Mouse (Mus musculus) liver, embryonic 14.5 days (tissue): ENCODE measurements around the gene Hlf. TPM values are rescaled to one million over a fixed set of nuclear protein-coding genes. Genes with fewer than 3 reads are reported as not detected.

ENCODE experiments used
- ATAC-seq: fragments of 200-750 bp; cut with Nextera tagmentation; 2 replicates; pipeline ENCODE4 v1.8.0; 2017; ENCODE audit warnings: moderate number of reproducible peaks, mild to moderate bottlenecking, moderate library complexity; ENCODE audit not compliant: insufficient read depth
- DNase-seq, 3 experiments: peaks; one replicate each; pipeline ENCODE4 v3.0.0-alpha.2; 2012 to 2013; ENCODE audit warnings: low read depth in 3 of 3, low spot score in 3 of 3
- H3K27ac ChIP-seq: fragments of 300-500 bp; sonication (generic); 2 replicates; pipeline ENCODE4 v1.5.1; 2014; ENCODE audit warnings: moderate library complexity, mild to moderate bottlenecking, control low read depth, inconsistent platforms
- H3K27me3 ChIP-seq: fragments of 300-500 bp; sonication (generic); 2 replicates; pipeline ENCODE4 v1.6.1; 2014; ENCODE audit warnings: mild to moderate bottlenecking, low read length, moderate library complexity; ENCODE audit not compliant: control insufficient read depth, insufficient read depth
- H3K36me3 ChIP-seq: fragments of 300-500 bp; sonication (generic); replicated peaks from 2 replicates; pipeline ENCODE4 v1.6.1; 2014; ENCODE audit warnings: low read depth; ENCODE audit not compliant: control insufficient read depth, insufficient read depth
- H3K4me1 ChIP-seq, 2 experiments: fragments of 200-500 bp in 1 of 2; fragments of 300-500 bp in 1 of 2; sonication (generic) in 1 of 2; replicated peaks; 2 replicates each; pipeline ENCODE4 v1.6.1; 2012 to 2014; ENCODE audit warnings: antibody characterized with exemption in 1 of 2, inconsistent platforms in 1 of 2, low read length in 1 of 2; ENCODE audit not compliant: control insufficient read depth in 2 of 2, insufficient read depth in 2 of 2
- H3K4me2 ChIP-seq: fragments of 300-500 bp; sonication (generic); 2 replicates; pipeline ENCODE4 v1.6.1; 2014; ENCODE audit warnings: low read depth, mild to moderate bottlenecking, control low read depth, moderate library complexity
- H3K4me3 ChIP-seq, 2 experiments: fragments of 200-500 bp in 1 of 2; fragments of 300-500 bp in 1 of 2; sonication (generic) in 1 of 2; 2 replicates each; pipeline ENCODE4 v1.5.1; 2012 to 2014; ENCODE audit warnings: low read depth in 2 of 2, low read length in 2 of 2, mild to moderate bottlenecking in 2 of 2, control low read depth in 1 of 2, inconsistent platforms in 1 of 2, moderate library complexity in 1 of 2; ENCODE audit not compliant: insufficient read depth in 1 of 2
- H3K9ac ChIP-seq: fragments of 300-500 bp; sonication (generic); replicated peaks from 2 replicates; pipeline ENCODE4 v1.6.1; 2014; ENCODE audit warnings: mild to moderate bottlenecking, control low read depth, moderate library complexity
- H3K9me3 ChIP-seq: fragments of 300-500 bp; sonication (generic); 2 replicates; pipeline ENCODE4 v1.6.1; 2016; ENCODE audit warnings: low read length, mixed read lengths; ENCODE audit not compliant: control insufficient read depth
- CTCF ChIP-seq: IDR thresholded peaks from 2 replicates; pipeline ENCODE4 v1.5.1; 2016; ENCODE audit warnings: antibody characterized with exemption, low read depth, control low read depth
- EP300 ChIP-seq: IDR thresholded peaks from 2 replicates; pipeline ENCODE4 v1.6.1; 2016; ENCODE audit warnings: antibody characterized with exemption, low read depth
- WGBS: fragments of 180-500 bp; shearing (Covaris S2); extraction: QIAGEN DNeasy Blood & Tissue Kit; methylation state at CpG from one replicate; pipeline ENCODE4 v1.1.7; 2014; ENCODE audit not compliant: insufficient replicate concordance; 5-methylcytosine and 5-hydroxymethylcytosine counted together
- polyA plus RNA-seq, 2 experiments: library from polyadenylated mRNA; depleted of rRNA in 1 of 2; stranded (reverse) in 1 of 2; unstranded in 1 of 2; fragments of >200 nt; fragmentation: Nextera tagmentation in 1 of 2; extraction: Ambion mirVana in 1 of 2; gene quantifications; 2 replicates each; pipeline versions ENCODE4 v1.2.1 to v1.2.3; 2012 to 2014

Hlf gene
- polyA plus RNA-seq, 2 experiments, result 2.7 to 3.7 TPM

DNA sequence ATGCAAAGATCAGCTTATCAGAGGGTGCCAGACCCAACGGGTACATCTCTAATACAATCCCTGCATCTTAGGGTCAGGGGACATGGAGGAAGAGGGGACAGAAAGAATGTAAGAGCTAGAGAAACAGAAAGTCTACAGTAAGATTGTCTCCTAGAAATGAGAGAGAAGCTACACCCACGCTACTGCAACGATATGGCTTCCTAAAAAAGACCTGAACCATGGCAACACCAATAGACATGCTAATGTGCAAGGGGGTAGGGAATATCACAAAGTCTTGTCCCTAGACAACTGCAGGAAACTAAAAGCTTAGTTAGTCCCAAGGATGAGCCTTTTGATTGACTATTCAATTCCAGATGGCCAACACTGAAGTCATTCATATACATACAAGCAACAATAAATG, 76.1 kb downstream of the Hlf start:
- no peak for ATAC-seq
- Histone ChIP-seq H3K9ac (no peak overlapping the region), H3K27ac (no peak overlapping the region), H3K4me1 (no peaks in the 10 kb centered on the region), H3K4me3 (no peak overlapping the region), H3K9me3 (no peaks in the 10 kb centered on the region), H3K36me3 (no peaks in the 10 kb centered on the region), H3K4me2 (no peak overlapping the region), H3K27me3 (no peaks in the 10 kb centered on the region)
- no peak for TF ChIP-seq EP300
- TF ChIP-seq CTCF, result no peak
- WGBS, result 47% methylated on average over 3 of the region's 3 CpGs
- no peak for DNase-seq

DNA sequence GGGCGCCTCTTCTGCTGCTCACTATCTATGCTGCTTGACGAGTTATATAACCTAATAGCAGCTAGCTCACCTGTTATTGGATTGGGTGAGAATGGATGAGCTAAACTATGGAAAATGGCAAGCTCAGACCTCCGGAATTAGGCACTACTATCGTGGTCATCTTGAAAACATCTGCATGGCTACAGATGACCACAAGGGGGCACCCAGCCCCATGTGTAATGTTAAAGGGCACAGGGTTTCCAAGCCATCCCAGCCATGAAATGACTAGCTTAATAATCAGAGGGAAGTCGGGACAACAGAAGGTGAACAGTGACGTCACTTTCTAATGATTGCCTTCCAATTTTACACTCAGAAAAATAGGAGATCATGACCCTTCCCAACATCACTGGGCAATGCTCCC, 83.7 kb downstream of the Hlf start:
- DNase-seq, result no peak
- ATAC-seq, result no peak
- TF ChIP-seq CTCF (peak; percentile 73), EP300 (no peak)

DNA sequence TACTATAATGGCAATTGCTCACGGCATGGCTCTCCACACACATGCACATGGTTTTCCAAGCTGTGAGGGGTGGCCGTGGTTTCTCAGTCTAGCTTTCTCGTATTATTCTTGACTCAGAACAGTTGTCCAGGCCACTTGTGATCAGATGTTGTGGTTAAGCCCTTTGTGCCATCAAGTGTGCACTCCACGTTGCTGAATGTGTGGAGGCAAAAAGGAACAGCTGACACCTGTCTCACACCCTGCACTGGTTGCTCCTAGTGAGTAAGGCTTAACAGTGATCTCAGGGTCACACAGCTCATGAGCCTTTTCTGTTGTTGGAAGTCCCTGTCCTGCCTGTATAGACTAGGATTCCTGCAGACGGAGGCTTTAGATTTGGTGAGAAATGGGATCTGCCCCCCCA, 84.6 kb downstream of the Hlf start:
- H3K9me3 ChIP-seq, result no peaks in the 10 kb centered on the region
- H3K4me2 ChIP-seq, result no peak overlapping the region
- no peak overlapping the region for H3K9ac ChIP-seq
- TF ChIP-seq EP300 (no peak), CTCF (no peak)
- no peaks in the 10 kb centered on the region for H3K27me3 ChIP-seq
- H3K4me1 ChIP-seq, result no peaks in the 10 kb centered on the region
- no peak overlapping the region for H3K27ac ChIP-seq
- ATAC-seq (no peak), DNase-seq (no peak)
- 74% methylated on average over 5 of the region's 5 CpGs for whole genome bisulfite sequencing
- H3K4me3 ChIP-seq, result no peak overlapping the region
- H3K36me3 ChIP-seq, result no peaks in the 10 kb centered on the region

More for the DNA sequence above, 83.7 kb downstream of the Hlf start:
- Histone ChIP-seq H3K27me3 (no peaks in the 10 kb centered on the region), H3K4me2 (no peak overlapping the region), H3K4me1 (no peaks in the 10 kb centered on the region), H3K9ac (no peak overlapping the region), H3K27ac (no peak overlapping the region), H3K9me3 (no peaks in the 10 kb centered on the region), H3K36me3 (no peaks in the 10 kb centered on the region), H3K4me3 (no peak overlapping the region)
- WGBS, result 42% methylated on average over 6 of the region's 6 CpGs

DNA sequence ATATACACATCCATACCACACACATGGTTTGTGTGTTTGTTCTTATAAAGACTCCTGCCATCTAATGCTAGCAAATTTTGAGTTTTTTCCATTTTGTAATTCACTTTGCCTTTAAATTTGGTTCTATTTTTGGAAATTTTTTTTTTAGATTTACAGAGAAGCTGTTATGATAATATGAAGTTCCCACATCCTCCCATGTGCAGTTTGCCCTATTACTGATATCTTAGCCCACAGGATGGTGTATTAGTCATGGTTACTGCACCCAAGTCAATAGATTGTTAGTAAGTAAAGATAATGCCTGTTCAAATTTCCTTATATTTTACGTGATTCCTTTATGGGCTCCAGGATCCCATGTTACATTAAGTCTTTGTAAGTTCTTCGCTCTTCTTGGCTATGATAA, 96.1 kb downstream of the Hlf start:
- Histone ChIP-seq H3K9me3 (no peaks in the 10 kb centered on the region), H3K9ac (no peak overlapping the region), H3K36me3 (no peaks in the 10 kb centered on the region), H3K27ac (no peak overlapping the region), H3K4me3 (no peak overlapping the region), H3K4me1 (no peaks in the 10 kb centered on the region), H3K27me3 (no peaks in the 10 kb centered on the region), H3K4me2 (no peak overlapping the region)
- ATAC-seq (no peak), DNase-seq (no peak)
- TF ChIP-seq EP300 (no peak), CTCF (no peak)
- WGBS, result 67% methylated on average over 2 of the region's 2 CpGs

DNA sequence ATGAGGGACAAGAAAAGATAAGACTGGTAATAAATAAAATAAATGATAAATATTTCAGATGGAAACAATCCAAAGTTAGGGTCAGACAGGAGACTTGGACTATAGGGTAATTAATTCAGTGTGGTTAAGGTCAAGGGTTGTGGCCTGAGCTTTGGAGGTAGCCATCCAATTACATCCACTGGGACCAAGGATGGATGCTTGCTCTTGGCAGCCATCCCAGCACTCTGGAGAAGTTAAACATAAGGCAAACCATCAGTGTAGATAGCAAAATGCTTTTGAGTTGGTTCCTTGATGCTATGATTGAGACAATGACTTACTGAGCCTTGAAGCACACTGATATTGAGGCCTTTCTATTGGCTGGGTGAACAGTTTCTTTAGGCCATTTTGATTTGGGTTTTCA, 97.9 kb downstream of the Hlf start:
- Histone ChIP-seq H3K4me2 (no peak overlapping the region), H3K27me3 (no peaks in the 10 kb centered on the region), H3K27ac (no peak overlapping the region), H3K9me3 (no peaks in the 10 kb centered on the region), H3K36me3 (no peaks in the 10 kb centered on the region), H3K9ac (no peak overlapping the region), H3K4me1 (no peaks in the 10 kb centered on the region), H3K4me3 (no peak overlapping the region)
- no peak for DNase-seq
- TF ChIP-seq CTCF (no peak), EP300 (no peak)
- ATAC-seq, result no peak

DNA sequence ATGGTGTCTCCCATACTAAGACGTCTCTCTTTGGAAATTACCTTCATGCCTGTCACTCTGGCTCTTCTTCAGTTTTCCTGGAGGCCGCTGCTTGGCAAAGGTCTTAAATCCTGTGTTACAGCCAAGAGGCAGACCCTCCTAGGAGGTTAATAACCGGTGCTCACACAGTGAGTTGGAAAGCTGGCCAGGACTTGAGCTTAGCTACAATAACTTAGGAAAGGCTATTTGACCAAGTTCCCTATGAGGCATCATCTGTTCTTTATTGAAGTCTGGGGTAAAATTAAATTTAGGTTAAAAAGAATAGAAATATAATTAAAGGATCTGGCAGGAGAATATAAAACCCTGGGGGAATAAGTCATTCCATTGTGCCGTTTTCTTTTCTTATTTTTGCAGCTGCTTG, 99.5 kb downstream of the Hlf start:
- no peaks in the 10 kb centered on the region for H3K9me3 ChIP-seq
- H3K4me2 ChIP-seq, result no peak overlapping the region
- H3K27ac ChIP-seq, result no peak overlapping the region
- TF ChIP-seq EP300 (no peak), CTCF (no peak)
- DNase-seq, result no peak
- no peak overlapping the region for H3K4me3 ChIP-seq
- no peaks in the 10 kb centered on the region for H3K4me1 ChIP-seq
- no peaks in the 10 kb centered on the region for H3K36me3 ChIP-seq
- H3K9ac ChIP-seq, result no peak overlapping the region
- no peaks in the 10 kb centered on the region for H3K27me3 ChIP-seq
- no peak for ATAC-seq
- WGBS, result 67% methylated on average over 4 of the region's 4 CpGs
